Mouse (Mus musculus): Measurements from ENCODE around the gene 5031410I06Rik. TPM values are rescaled to one million over a fixed set of nuclear protein-coding genes. Genes with fewer than 3 reads are reported as not detected.
"Not testable (repeated sequence)": the region's sequence is repeated elsewhere in the genome, so short reads cannot be mapped to it uniquely, and the experiment has no call there.

The 5031410I06Rik gene
- not detected in 2 replicates for polyA plus RNA-seq (2015; fragmentation: Nextera tagmentation; extraction: Ambion mirVana)

- H3K4me2 ChIP-seq; H3K9ac ChIP-seq; H3K27ac ChIP-seq (replicated peaks); H3K36me3 ChIP-seq; H3K9me3 ChIP-seq; H3K27me3 ChIP-seq; H3K4me1 ChIP-seq (replicated peaks); ATAC-seq (ENCODE audit: low read depth); H3K4me3 ChIP-seq: not testable (repeated sequence)
- WGBS: no CpG with 5 or more reads among the region's 3 CpGs
Measured at GRCm38 (mm10) chr5:26105262-26105661, at the start of gene 5031410I06Rik. TSS of gene 5031410I06Rik (minus strand) at chr5:26105362.

- peak; percentile 87 for ATAC-seq (ENCODE audit: low read depth)
- H3K9me3 ChIP-seq: no peaks in the 10 kb centered on the region
- whole genome bisulfite sequencing: 46% methylated on average over 6 of the region's 6 CpGs
- H3K4me3 ChIP-seq: no peak overlapping the region
- no peak overlapping the region for H3K4me2 ChIP-seq
- no peaks in the 10 kb centered on the region for H3K36me3 ChIP-seq
- H3K9ac ChIP-seq: no peak overlapping the region
- H3K4me1 ChIP-seq (replicated peaks): 0 out of 2 replicates have a peak, but pooled peaks cover 8% of the 10 kb centered on the region
- H3K27ac ChIP-seq (replicated peaks): peak overlapping the region; percentile 43; the same call in 1 of the 2 replicates
- H3K27me3 ChIP-seq: no peaks in the 10 kb centered on the region
Measured at GRCm38 (mm10) chr5:26142891-26143290, 37.7 kb upstream of the 5031410I06Rik start.

- not testable (repeated sequence) for H3K9me3 ChIP-seq; H3K36me3 ChIP-seq; H3K9ac ChIP-seq; H3K4me2 ChIP-seq; H3K27me3 ChIP-seq; H3K27ac ChIP-seq (replicated peaks); H3K4me3 ChIP-seq; H3K4me1 ChIP-seq (replicated peaks); ATAC-seq (ENCODE audit: low read depth)
- no CpG with 5 or more reads among the region's 3 CpGs for WGBS
Measured at GRCm38 (mm10) chr5:26121321-26121720, 16.2 kb upstream of the 5031410I06Rik start, which contains the start of gene Gm10220. TSS of gene Gm10220 (minus strand) at chr5:26121421.

DNA sequence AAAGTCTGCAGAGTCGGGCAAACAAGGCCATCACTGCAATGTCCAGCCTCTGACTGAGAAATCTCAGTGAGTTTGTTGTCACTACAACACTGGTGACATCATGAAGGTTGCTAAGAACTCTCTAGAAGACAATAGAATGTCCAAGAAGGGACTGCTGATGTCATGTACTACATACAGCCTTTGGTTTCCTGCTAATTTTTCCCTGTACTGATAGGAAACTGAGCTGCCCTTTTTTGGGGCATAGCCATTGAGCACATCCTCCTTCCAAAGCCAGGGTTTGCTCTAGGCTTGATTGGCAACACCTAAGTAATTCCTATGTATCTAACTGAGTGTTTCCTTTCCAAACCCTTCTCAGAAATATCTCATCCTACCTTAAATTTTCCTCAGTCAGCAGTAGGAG, 16.0 kb downstream of the 5031410I06Rik start, which contains the start of gene Gm10471:
Gene Gm10471 (minus strand): TSS at position 101 of the 400 bp plus-strand sequence.
- H3K4me1 ChIP-seq (replicated peaks); H3K27ac ChIP-seq (replicated peaks); H3K4me3 ChIP-seq; H3K4me2 ChIP-seq; H3K9ac ChIP-seq; H3K27me3 ChIP-seq; ATAC-seq (ENCODE audit: low read depth); H3K9me3 ChIP-seq; H3K36me3 ChIP-seq: not testable (repeated sequence)
- WGBS: 81% methylated on average over 1 of the region's 1 CpGs

GRCm38 (mm10) chr5:26079023-26079422, 26.1 kb downstream of the 5031410I06Rik start:
- not testable (repeated sequence) for ATAC-seq (ENCODE audit: low read depth); H3K4me2 ChIP-seq; H3K36me3 ChIP-seq; H3K27ac ChIP-seq (replicated peaks); H3K9me3 ChIP-seq; H3K9ac ChIP-seq; H3K27me3 ChIP-seq; H3K4me1 ChIP-seq (replicated peaks); H3K4me3 ChIP-seq

DNA sequence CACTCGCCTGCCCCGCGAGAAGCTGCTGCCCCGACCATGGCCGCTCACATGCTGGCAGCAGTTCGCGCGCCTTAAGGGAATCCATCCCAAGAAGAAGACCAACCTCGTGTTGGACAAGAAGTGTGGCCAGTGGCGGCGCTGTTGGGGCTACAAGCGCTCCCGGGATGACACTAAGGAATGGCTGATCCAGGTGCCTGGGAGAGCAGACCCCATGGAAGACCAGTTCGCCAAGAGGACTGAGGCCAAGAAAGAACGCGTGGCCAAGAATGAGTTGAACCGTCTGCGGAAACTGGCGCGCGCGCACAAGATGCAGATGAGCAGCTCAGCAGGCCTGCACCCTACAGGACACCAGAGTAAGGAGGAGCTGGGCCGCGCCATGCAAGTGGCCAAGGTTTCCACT, 34.4 kb downstream of the 5031410I06Rik start:
- Histone ChIP-seq H3K4me2 (no peak overlapping the region), H3K4me1 (replicated peaks) (no peaks in the 10 kb centered on the region), H3K4me3 (no peak overlapping the region), H3K9ac (no peak overlapping the region), H3K27ac (replicated peaks) (no peak overlapping the region), H3K27me3 (no peaks in the 10 kb centered on the region), H3K9me3 (no peaks in the 10 kb centered on the region), H3K36me3 (no peaks in the 10 kb centered on the region)
- 90% methylated on average over 24 of the region's 24 CpGs for WGBS
- ATAC-seq (ENCODE audit: low read depth): no peak

DNA sequence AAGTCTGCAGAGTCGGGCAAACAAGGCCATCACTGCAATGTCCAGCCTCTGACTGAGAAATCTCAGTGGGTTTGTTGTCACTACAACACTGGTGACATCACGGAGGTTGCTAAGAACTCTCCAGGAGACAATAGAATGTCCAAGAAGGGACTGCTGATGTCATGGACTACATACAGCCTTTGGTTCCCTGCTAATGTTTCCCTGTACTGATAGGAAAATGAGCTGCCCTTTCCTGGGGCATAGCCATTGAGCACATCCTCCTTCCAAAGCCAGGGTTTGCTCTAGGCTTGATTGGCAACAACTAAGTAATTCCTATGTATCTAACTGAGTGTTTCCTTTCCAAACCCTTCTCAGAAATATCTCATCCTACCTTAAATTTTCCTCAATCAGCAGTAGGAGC, 46.7 kb downstream of the 5031410I06Rik start, which contains the start of gene Gm7347:
Gene Gm7347 (minus strand): TSS at position 101 of the 400 bp plus-strand sequence.
- H3K4me1 ChIP-seq (replicated peaks); ATAC-seq (ENCODE audit: low read depth); H3K9ac ChIP-seq; H3K27me3 ChIP-seq; H3K27ac ChIP-seq (replicated peaks); H3K9me3 ChIP-seq; H3K4me3 ChIP-seq; H3K4me2 ChIP-seq; H3K36me3 ChIP-seq: not testable (repeated sequence)
- WGBS: no CpG with 5 or more reads among the region's 2 CpGs

Other genes with a start within 250 kb of the 5031410I06Rik start
- not detected in 2 replicates for gene Gm21663, start 163.0 kb downstream of the 5031410I06Rik start, polyA plus RNA-seq (2015; fragmentation: Nextera tagmentation; extraction: Ambion mirVana)
- gene Gm21671, start 150.9 kb downstream of the 5031410I06Rik start, polyA plus RNA-seq (2015; fragmentation: Nextera tagmentation; extraction: Ambion mirVana): not detected in 2 replicates
- not detected in 2 replicates for gene Gm21680, start 132.7 kb downstream of the 5031410I06Rik start, polyA plus RNA-seq (2015; fragmentation: Nextera tagmentation; extraction: Ambion mirVana)
- gene Gm21698, start 116.7 kb downstream of the 5031410I06Rik start, polyA plus RNA-seq (2015; fragmentation: Nextera tagmentation; extraction: Ambion mirVana): 0.20 TPM in 1 of 2 replicates, not detected in the other
- not detected in 2 replicates for gene Gm1979, start 100.6 kb downstream of the 5031410I06Rik start, polyA plus RNA-seq (2015; fragmentation: Nextera tagmentation; extraction: Ambion mirVana)
- not detected in 2 replicates for gene Gm5862, start 82.4 kb downstream of the 5031410I06Rik start, polyA plus RNA-seq (2015; fragmentation: Nextera tagmentation; extraction: Ambion mirVana)
- gene Speer4a, start 65.8 kb downstream of the 5031410I06Rik start, polyA plus RNA-seq (2015; fragmentation: Nextera tagmentation; extraction: Ambion mirVana): not detected in 2 replicates
- not detected in 2 replicates for gene Gm7347, start 46.8 kb downstream of the 5031410I06Rik start, polyA plus RNA-seq (2015; fragmentation: Nextera tagmentation; extraction: Ambion mirVana)
- gene Gm10471, start 16.1 kb downstream of the 5031410I06Rik start, polyA plus RNA-seq (2015; fragmentation: Nextera tagmentation; extraction: Ambion mirVana): not detected in 2 replicates
- gene Gm10220, start 16.1 kb upstream of the 5031410I06Rik start, polyA plus RNA-seq (2015; fragmentation: Nextera tagmentation; extraction: Ambion mirVana): 0.12 and 0.25 TPM in 2 replicates
- gene Gm7361, start 152.3 kb upstream of the 5031410I06Rik start, polyA plus RNA-seq (2015; fragmentation: Nextera tagmentation; extraction: Ambion mirVana): 0.08 TPM in 1 of 2 replicates, not detected in the other

Data from neural tube, embryonic 13.5 days (tissue).